ENCODE assay signal across 9 mouse cellular contexts in the genomic region with DNA sequence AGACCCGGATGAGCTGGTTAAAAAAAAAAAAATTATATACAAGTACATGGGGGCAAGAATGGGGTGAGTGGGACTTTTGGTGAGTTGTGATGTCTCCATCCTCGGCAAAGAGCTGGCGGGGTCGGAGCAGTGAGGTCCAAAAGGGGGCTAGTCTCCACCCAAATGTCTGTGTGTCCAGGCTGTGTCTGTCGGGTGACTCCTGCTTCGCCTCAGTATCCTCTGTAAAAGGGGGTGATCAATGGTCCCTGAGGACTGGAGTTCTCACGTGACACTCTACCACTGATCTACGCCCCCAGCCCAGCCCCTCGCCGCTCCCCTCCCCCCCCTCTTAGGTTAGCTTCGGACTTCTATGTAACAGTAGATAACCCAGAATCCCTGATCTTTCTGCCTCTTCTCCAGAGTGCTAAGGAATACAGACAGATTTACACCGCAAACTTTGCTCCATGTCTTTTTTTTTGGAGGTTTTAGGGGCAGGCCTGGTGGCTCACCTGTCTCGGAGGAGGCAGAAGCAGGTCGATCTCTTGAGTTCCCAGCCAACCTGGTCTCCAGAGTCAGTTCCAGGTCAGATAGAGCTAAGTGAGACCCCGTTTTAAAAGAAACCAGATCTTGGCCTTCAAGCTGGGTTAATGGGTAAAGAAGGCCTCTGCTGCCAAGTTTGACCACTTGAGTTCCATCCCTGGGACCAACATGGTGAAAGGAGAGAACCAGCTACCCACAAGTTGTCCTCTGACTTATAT. TPM values are rescaled to one million over a fixed set of nuclear protein-coding genes. Genes with fewer than 3 reads are reported as not detected.
DNase-seq lines count a peak whose midpoint lies in the region; ATAC-seq and TF ChIP-seq lines count a peak whose summit lies in the region.
"Had no signal": no experiment of that assay in that cellular context is flagged by ENCODE, and none has a peak within 500 bp of the region (broad histone marks: within the 10 kb centered on the region; RNA-seq: fewer than 3 reads in every experiment).

No protein-coding gene starts in this region.

- no peak for DNase-seq in liver, adult 2 months (ENCODE audit: extremely low read depth, low read depth, low spot score)
- DNase-seq in liver, result no peak
- no peak for DNase-seq in c-Kit-positive CD71-positive TER-119-positive erythroid progenitor cells, embryonic 14.5 days (ENCODE audit: low spot score)
- no peak for DNase-seq in Muller cell, postnatal 12 days (ENCODE audit: inconsistent ontology term)

- WGBS in liver, adult 2 months, result 51% methylated on average over 15 of the region's 15 CpGs
- WGBS in embryonic facial prominence, embryonic 15.5 days, result 55% methylated on average over 15 of the region's 15 CpGs
- 63% methylated on average over 15 of the region's 15 CpGs for WGBS in intestine, embryonic 16.5 days
- WGBS in neural tube, embryonic 13.5 days, result 48% methylated on average over 15 of the region's 15 CpGs

- H3K4me3 ChIP-seq in liver, adult 2 months (ENCODE audit: insufficient read depth, low read depth, low read length), result no peak overlapping the region
- H3K4me3 ChIP-seq in embryonic facial prominence, embryonic 15.5 days (replicated peaks), result peak overlapping the region; percentile 90
- peak overlapping the region; percentile 54 for H3K4me3 ChIP-seq in intestine, embryonic 16.5 days (ENCODE audit: low read length)
- H3K4me3 ChIP-seq in neural tube, embryonic 13.5 days, result peak overlapping the region; percentile 51

- H3K27me3 ChIP-seq in liver, adult 2 months (ENCODE audit: control insufficient read depth, insufficient read depth, low read length), result no peaks in the 10 kb centered on the region
- no peaks in the 10 kb centered on the region for H3K27me3 ChIP-seq in embryonic facial prominence, embryonic 15.5 days
- no peaks in the 10 kb centered on the region for H3K27me3 ChIP-seq in intestine, embryonic 16.5 days (replicated peaks; ENCODE audit: control insufficient read depth, insufficient read depth, low read length)
- peaks cover 7% of the 10 kb centered on the region; the same call in 1 of the 2 replicates for H3K27me3 ChIP-seq in neural tube, embryonic 13.5 days

- H3K27ac ChIP-seq in liver, adult 2 months (replicated peaks; ENCODE audit: insufficient read depth, low read depth, low read length), result peak overlapping the region; percentile 90
- peak overlapping the region; percentile 92; the same call in 1 of the 2 replicates for H3K27ac ChIP-seq in embryonic facial prominence, embryonic 15.5 days (replicated peaks)
- peak overlapping the region; percentile 92; the same call in 1 of the 2 replicates for H3K27ac ChIP-seq in intestine, embryonic 16.5 days (ENCODE audit: low read length)
- peak overlapping the region; percentile 96; the same call in 1 of the 2 replicates for H3K27ac ChIP-seq in neural tube, embryonic 13.5 days (replicated peaks)

- ATAC-seq in embryonic facial prominence, embryonic 15.5 days (ENCODE audit: insufficient number of reproducible peaks, low FRiP score, low TSS enrichment, low read depth), result no peak
- ATAC-seq in intestine, embryonic 16.5 days, result no peak
- ATAC-seq in neural tube, embryonic 13.5 days (ENCODE audit: low read depth), result no peak
- no peak for ATAC-seq in megakaryocyte-erythroid progenitor cell, adult 5-6 weeks (replicated peaks; ENCODE audit: low FRiP score, low TSS enrichment, poor library complexity, severe bottlenecking)

- H3K4me1 ChIP-seq in liver, adult 2 months (ENCODE audit: control insufficient read depth, insufficient read depth, low read length), result peaks cover 31% of the 10 kb centered on the region
- H3K4me1 ChIP-seq in embryonic facial prominence, embryonic 15.5 days, result peaks cover 40% of the 10 kb centered on the region
- peaks cover 20% of the 10 kb centered on the region for H3K4me1 ChIP-seq in intestine, embryonic 16.5 days (ENCODE audit: control insufficient read depth, insufficient read depth, low read length)
- H3K4me1 ChIP-seq in neural tube, embryonic 13.5 days (replicated peaks), result peaks cover 41% of the 10 kb centered on the region

- no peaks in the 10 kb centered on the region for H3K9me3 ChIP-seq in embryonic facial prominence, embryonic 15.5 days (replicated peaks)
- H3K9me3 ChIP-seq in intestine, embryonic 16.5 days (ENCODE audit: control insufficient read depth, low read length), result peaks cover 3% of the 10 kb centered on the region; the same call in 1 of the 2 replicates
- H3K9me3 ChIP-seq in neural tube, embryonic 13.5 days, result no peaks in the 10 kb centered on the region

- peaks cover 11% of the 10 kb centered on the region; the same call in 1 of the 2 replicates for H3K79me2 ChIP-seq in liver, adult 2 months (ENCODE audit: control insufficient read depth, insufficient read depth, low read length)

- peak overlapping the region; percentile 71 for H3K4me2 ChIP-seq in embryonic facial prominence, embryonic 15.5 days (replicated peaks)
- H3K4me2 ChIP-seq in intestine, embryonic 16.5 days (ENCODE audit: low read depth, low read length), result peak overlapping the region; percentile 65
- peak overlapping the region; percentile 59 for H3K4me2 ChIP-seq in neural tube, embryonic 13.5 days

- TF ChIP-seq CTCF in liver, adult 2 months (IDR thresholded peaks at IDR 0.05; ENCODE audit: low read depth, low read length), result no peak

- H3K9ac ChIP-seq in liver, adult 2 months (ENCODE audit: low read depth, low read length), result peak overlapping the region; percentile 30
- H3K9ac ChIP-seq in embryonic facial prominence, embryonic 15.5 days, result peak overlapping the region; percentile 51
- H3K9ac ChIP-seq in intestine, embryonic 16.5 days (ENCODE audit: low read depth, low read length), result peak overlapping the region; percentile 81
- H3K9ac ChIP-seq in neural tube, embryonic 13.5 days, result peak overlapping the region; percentile 73

- TF ChIP-seq POLR2A in liver, adult 2 months (IDR thresholded peaks at IDR 0.05; ENCODE audit: extremely low read depth, insufficient read depth, low read length), result no peak

- H3K36me3 ChIP-seq in liver, adult 2 months (ENCODE audit: control insufficient read depth, insufficient read depth, low read length), result peaks cover 18% of the 10 kb centered on the region; the same call in 1 of the 2 replicates
- peaks cover 24% of the 10 kb centered on the region for H3K36me3 ChIP-seq in embryonic facial prominence, embryonic 15.5 days
- H3K36me3 ChIP-seq in intestine, embryonic 16.5 days (ENCODE audit: control insufficient read depth, insufficient read depth, low read length), result peaks cover 20% of the 10 kb centered on the region
- peaks cover 25% of the 10 kb centered on the region for H3K36me3 ChIP-seq in neural tube, embryonic 13.5 days

RNA-seq across cellular contexts. Expression of a gene that starts 1.4 kb away (rescaled TPM):
- 1,440 and 1,681 TPM in 2 replicates for total RNA-seq in liver, adult 2 months (2014; rRNA removed)
- polyA plus RNA-seq in liver, adult 2 months (2012; rRNA removed), result 488 and 544 TPM in 2 replicates
- 1,369 and 1,440 TPM in 2 replicates for polyA plus RNA-seq in embryonic facial prominence, embryonic 15.5 days (2015; fragmentation: Nextera tagmentation; extraction: Ambion mirVana)
- 1,233 and 1,311 TPM in 2 replicates for polyA plus RNA-seq in intestine, embryonic 16.5 days (2015; fragmentation: Nextera tagmentation; extraction: Ambion mirVana)
- 746 and 820 TPM in 2 replicates for polyA plus RNA-seq in neural tube, embryonic 13.5 days (2015; fragmentation: Nextera tagmentation; extraction: Ambion mirVana)
- total RNA-seq in megakaryocyte-erythroid progenitor cell, adult 5-6 weeks (2014; fragmentation: Nextera tagmentation), result 4,705 and 4,844 TPM in 2 replicates
- 4,178 and 4,889 TPM in 2 replicates for total RNA-seq in megakaryocyte-erythroid progenitor cell, adult 5-6 weeks (2017)

RNA-seq across cellular contexts. Expression of a gene that starts 5.7 kb away (rescaled TPM):
- 355 and 400 TPM in 2 replicates for total RNA-seq in liver, adult 2 months (2014; rRNA removed)
- 95.1 and 111 TPM in 2 replicates for polyA plus RNA-seq in liver, adult 2 months (2012; rRNA removed)
- polyA plus RNA-seq in embryonic facial prominence, embryonic 15.5 days (2015; fragmentation: Nextera tagmentation; extraction: Ambion mirVana), result 1,509 and 1,523 TPM in 2 replicates
- polyA plus RNA-seq in intestine, embryonic 16.5 days (2015; fragmentation: Nextera tagmentation; extraction: Ambion mirVana), result 1,613 and 1,701 TPM in 2 replicates
- 920 and 971 TPM in 2 replicates for polyA plus RNA-seq in neural tube, embryonic 13.5 days (2015; fragmentation: Nextera tagmentation; extraction: Ambion mirVana)
- total RNA-seq in megakaryocyte-erythroid progenitor cell, adult 5-6 weeks (2014; fragmentation: Nextera tagmentation), result 3,773 and 4,118 TPM in 2 replicates
- 1,409 and 1,705 TPM in 2 replicates for total RNA-seq in megakaryocyte-erythroid progenitor cell, adult 5-6 weeks (2017)

RNA-seq across cellular contexts. Expression of a gene that starts 6.1 kb away (rescaled TPM):
- 0.13 TPM in 1 of 2 replicates, not detected in the other for total RNA-seq in liver, adult 2 months (2014; rRNA removed)
- 0.98 TPM in 1 of 2 replicates, not detected in the other for polyA plus RNA-seq in liver, adult 2 months (2012; rRNA removed)
- 0.12 and 0.37 TPM in 2 replicates for polyA plus RNA-seq in embryonic facial prominence, embryonic 15.5 days (2015; fragmentation: Nextera tagmentation; extraction: Ambion mirVana)
- polyA plus RNA-seq in intestine, embryonic 16.5 days (2015; fragmentation: Nextera tagmentation; extraction: Ambion mirVana), result 0.20 TPM in 1 of 2 replicates, not detected in the other
- 0.53 TPM in 1 of 2 replicates, not detected in the other for polyA plus RNA-seq in neural tube, embryonic 13.5 days (2015; fragmentation: Nextera tagmentation; extraction: Ambion mirVana)
- not detected in 2 replicates for total RNA-seq in megakaryocyte-erythroid progenitor cell, adult 5-6 weeks (2014; fragmentation: Nextera tagmentation)
- 0.61 TPM in 1 of 2 replicates, not detected in the other for total RNA-seq in megakaryocyte-erythroid progenitor cell, adult 5-6 weeks (2017)
- total RNA-seq: left cerebral cortex, postnatal 10 days had no signal

RNA-seq across cellular contexts. Expression of a gene that starts 6.3 kb away (rescaled TPM):
- total RNA-seq in liver, adult 2 months (2014; rRNA removed), result 3.2 and 5.4 TPM in 2 replicates
- polyA plus RNA-seq in liver, adult 2 months (2012; rRNA removed), result 20.8 and 30.8 TPM in 2 replicates
- polyA plus RNA-seq in embryonic facial prominence, embryonic 15.5 days (2015; fragmentation: Nextera tagmentation; extraction: Ambion mirVana), result 2.6 and 3.4 TPM in 2 replicates
- 2.2 and 2.5 TPM in 2 replicates for polyA plus RNA-seq in intestine, embryonic 16.5 days (2015; fragmentation: Nextera tagmentation; extraction: Ambion mirVana)
- 1.3 and 1.5 TPM in 2 replicates for polyA plus RNA-seq in neural tube, embryonic 13.5 days (2015; fragmentation: Nextera tagmentation; extraction: Ambion mirVana)
- total RNA-seq in megakaryocyte-erythroid progenitor cell, adult 5-6 weeks (2014; fragmentation: Nextera tagmentation), result 35.8 and 48.2 TPM in 2 replicates
- 8.5 and 23.5 TPM in 2 replicates for total RNA-seq in megakaryocyte-erythroid progenitor cell, adult 5-6 weeks (2017)

RNA-seq across cellular contexts. Expression of a gene that starts 24.2 kb away (rescaled TPM):
- 48.0 and 59.1 TPM in 2 replicates for total RNA-seq in liver, adult 2 months (2014; rRNA removed)
- 62.1 and 66.4 TPM in 2 replicates for polyA plus RNA-seq in liver, adult 2 months (2012; rRNA removed)
- polyA plus RNA-seq in embryonic facial prominence, embryonic 15.5 days (2015; fragmentation: Nextera tagmentation; extraction: Ambion mirVana), result 81.2 and 87.5 TPM in 2 replicates
- 90.9 and 96.5 TPM in 2 replicates for polyA plus RNA-seq in intestine, embryonic 16.5 days (2015; fragmentation: Nextera tagmentation; extraction: Ambion mirVana)
- polyA plus RNA-seq in neural tube, embryonic 13.5 days (2015; fragmentation: Nextera tagmentation; extraction: Ambion mirVana), result 79.9 and 91.9 TPM in 2 replicates
- total RNA-seq in megakaryocyte-erythroid progenitor cell, adult 5-6 weeks (2014; fragmentation: Nextera tagmentation), result 135 and 148 TPM in 2 replicates
- total RNA-seq in megakaryocyte-erythroid progenitor cell, adult 5-6 weeks (2017), result 39.0 and 61.3 TPM in 2 replicates

Comparison
In these comparisons a context has a peak if more than half of its experiments do, and no peak if none do; other contexts are left out.
1. H3K9ac ChIP-seq: peak in every context shown above with its lines; median percentile 81 in intestine, embryonic 16.5 days; 73 in neural tube, embryonic 13.5 days; 51 in embryonic facial prominence, embryonic 15.5 days; 30 in liver, adult 2 months.